Mouse (Mus musculus): ENCODE data around the gene Gramd4. TPM values are rescaled to one million over a fixed set of nuclear protein-coding genes. Genes with fewer than 3 reads are reported as not detected.
A peak's percentile ranks its signal among the peaks of the same experiment; 100 is the strongest.

The Gramd4 gene
- 32.2 and 39.5 TPM in 2 replicates for polyA plus RNA-seq (2012; rRNA removed)

DNA sequence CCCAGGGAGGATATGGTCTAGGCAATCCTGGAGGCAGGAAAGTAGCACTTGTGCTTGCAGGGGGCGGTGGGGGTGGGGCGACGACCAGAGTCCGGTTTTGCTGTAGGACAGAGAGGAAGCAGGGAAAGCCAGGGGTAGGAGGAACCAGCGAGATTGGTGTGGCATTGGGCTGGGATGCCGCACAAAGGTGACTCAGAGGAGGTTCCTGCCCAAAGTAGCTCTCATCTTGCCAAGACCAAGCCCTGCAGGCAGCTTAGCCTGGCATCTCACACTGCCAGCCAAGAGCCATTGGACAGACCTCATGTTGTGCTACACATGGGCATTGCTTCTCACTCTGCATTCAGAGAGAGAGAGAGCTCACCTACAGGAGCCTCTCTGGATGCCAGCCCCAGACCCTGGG, at the start of gene Gramd4:
TSS of gene Gramd4 (plus strand) at position 283 of the 400 bp plus-strand sequence.
- no peak for DNase-seq (ENCODE audit: extremely low spot score in 1 of 2, low spot score in 1 of 2)

DNA sequence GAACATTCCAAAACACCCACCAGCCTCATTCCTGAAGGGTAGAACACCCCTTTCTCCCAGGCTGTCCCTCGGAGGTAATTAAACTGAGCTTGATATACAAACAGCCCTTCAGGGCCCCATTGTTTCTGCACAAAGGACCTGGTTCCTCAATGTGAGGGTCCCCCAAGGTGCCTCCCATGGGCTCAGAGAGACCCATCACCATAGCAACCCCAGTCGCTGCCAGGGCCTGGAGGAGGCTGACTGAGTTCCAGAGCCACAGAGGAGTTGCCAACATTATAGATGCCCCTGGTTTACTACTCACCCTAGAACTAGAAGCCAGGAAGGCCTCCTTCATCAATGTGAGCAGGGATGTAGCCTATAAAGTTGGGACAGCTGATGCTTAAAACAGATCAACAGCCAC, 44.4 kb upstream of the Gramd4 start:
- no peak for DNase-seq (ENCODE audit: extremely low spot score in 1 of 2, low spot score in 1 of 2)

DNA sequence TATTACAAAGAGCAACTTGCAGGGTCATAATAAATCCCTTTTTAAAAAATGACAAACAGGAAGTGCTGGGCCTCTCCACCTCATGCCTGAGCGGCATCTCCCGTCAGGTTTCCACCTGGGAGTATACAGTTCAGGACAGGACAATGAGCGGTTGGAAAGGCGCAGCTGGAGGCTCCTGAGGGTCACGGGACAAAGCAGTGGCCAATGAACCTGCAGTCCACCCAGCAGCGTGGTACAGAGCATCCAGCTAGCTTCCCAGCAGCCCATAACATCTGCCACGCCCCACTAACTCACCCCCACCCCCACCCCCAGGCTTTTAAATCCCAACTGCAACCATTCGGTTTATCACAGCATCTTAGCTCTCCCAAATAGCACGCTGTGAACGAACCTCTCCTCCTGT, 43.8 kb upstream of the Gramd4 start:
- DNase-seq (ENCODE audit: extremely low spot score in 1 of 2, low spot score in 1 of 2) = no peak

DNA sequence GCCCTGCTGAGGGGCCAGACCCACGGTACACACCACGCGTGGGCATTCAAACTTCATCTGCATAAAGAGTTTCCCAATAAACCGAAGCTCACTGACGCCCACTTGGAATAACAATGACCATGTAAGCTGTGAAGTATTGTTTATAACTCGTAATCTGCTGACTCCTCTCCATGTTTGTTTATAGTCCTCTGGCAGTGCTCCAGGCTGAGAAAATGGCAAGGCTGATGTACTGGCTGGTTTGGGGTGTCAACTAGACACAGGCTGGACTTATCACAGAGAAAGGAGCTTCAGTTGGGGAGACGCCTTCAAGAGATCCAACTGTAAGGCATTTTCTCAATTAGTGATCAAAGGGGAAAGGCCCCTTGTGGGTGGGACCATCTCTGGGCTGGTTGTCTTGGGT, 42.5 kb upstream of the Gramd4 start:
- no peak for DNase-seq (ENCODE audit: extremely low spot score in 1 of 2, low spot score in 1 of 2)

DNA sequence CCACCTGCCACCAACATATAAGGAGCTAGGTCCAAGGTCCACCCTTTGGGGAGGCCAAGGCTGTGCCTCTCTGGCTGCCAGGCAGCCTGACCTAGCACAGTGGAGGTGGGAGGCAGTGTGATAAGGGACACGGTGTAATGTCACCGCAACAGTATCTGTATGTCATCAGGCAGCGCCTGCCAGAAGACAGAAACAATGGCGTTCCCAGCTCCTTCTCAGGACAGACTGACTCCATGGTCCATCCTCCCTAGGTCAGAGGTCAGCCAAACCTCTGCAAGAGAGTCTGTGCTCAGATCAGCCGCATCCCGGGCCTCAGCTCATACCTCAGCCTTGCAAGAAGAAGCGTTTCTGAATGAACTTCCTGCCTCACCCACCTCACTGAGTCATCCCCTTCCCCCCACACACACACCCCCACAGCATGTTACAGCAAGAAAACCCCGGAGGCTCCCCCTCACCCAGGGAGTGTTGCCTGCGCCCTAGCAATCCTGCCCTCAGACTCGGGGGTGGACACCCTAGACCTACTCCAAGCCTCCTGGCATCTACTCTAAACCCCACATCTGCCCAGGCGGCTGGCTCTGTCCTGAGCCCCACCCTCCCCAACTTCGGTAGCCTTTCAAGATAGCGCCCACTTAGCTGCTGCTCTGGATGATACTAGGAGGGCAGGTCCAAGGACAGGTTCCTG, 41.5 kb upstream of the Gramd4 start:
- peak in 1 of 2 experiments; percentile 53 for DNase-seq (ENCODE audit: extremely low spot score in 1 of 2, low spot score in 1 of 2)

DNA sequence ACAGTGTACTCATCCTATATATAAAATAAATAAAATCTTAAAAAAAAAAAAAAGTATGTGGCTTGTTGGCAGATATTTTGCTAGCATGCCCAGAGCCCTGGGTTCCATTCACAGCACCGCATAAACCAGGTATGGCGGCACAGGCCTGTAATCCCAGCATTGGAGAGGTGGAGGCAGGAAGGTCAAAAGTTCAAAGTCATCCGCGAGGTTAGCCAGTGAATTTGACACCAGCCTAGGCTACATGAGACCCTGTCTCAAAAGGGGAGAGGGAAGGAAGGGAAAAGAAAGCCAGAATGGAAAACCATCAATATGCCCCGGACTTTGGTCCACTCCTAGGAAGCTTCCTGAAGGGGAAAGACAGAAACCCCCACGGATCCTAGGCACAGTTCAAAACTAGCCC, 40.2 kb upstream of the Gramd4 start:
- no peak for DNase-seq (ENCODE audit: extremely low spot score in 1 of 2, low spot score in 1 of 2)

DNA sequence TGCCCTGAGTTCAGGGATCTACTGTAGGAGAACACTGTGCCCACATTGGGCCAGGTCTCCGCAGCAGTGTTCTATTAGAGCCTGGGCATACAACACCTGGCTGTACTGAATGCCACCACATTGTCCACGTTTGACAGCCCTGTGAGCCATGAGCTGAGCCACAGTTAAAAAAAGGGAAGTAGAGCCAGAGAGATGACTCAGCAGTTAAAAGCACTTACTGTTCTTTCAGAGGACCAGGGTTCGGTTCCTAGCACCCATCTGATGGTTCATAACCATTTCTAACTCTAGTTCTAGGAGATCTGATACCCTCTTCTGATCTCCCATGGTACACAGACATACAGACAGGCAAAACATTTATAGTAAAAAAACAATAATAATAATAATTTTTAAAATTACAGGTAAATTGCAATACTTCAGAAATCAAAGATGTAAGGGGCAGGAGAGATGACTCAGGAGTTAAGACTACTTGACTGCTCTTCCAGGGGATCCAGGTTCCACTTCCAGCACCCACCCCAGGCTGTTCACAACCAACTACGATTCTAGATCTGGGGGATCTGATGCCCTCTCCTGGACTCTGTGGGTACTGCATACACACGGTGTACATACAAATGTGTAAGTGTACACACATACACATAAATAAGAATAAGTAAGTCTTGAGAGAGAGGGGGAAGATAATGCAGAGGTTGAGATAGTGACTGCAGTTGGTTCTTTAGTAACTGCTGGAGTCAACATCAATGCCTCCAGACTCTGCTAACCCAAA, 38.6 kb upstream of the Gramd4 start:
- DNase-seq (ENCODE audit: extremely low spot score in 1 of 2, low spot score in 1 of 2) = no peak

DNA sequence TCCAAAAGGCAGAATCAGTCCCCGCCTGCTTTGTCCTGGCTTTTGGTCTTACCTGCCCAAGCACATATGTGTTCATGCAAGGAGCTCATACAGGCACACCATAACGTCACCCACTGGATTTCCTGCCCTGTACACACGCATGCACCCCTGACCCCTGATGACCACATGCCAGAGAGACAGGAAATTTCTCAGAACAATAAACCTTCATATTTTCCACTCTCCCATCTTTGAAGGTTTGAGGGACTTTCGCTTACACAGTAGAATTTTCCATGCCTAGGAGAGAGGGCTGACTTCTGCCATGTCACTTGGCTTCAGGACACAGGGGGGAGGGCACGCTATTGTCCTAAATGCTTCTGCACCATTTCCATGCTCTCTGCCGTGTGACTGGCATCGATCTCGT, 37.5 kb upstream of the Gramd4 start:
- no peak for DNase-seq (ENCODE audit: extremely low spot score in 1 of 2, low spot score in 1 of 2)

DNA sequence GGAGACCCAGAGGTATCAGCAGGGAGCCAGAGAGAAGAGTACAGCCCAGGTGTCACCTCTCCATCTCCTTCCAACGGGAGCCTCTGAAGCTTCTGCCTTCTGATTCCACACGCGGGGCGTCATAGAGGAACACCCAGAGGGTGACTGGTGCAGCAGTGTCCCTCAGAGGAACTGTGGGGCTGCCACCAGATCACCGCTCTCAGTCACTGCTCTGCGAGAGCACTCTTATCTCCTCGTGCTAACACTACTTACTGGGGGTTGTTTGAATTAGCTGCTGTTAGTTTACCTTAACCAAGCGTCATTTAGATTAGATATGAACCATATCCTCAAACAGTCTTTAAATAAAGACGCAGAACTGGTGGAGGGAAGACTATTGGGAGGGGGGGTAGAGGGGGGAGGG, 36.2 kb upstream of the Gramd4 start:
- no peak for DNase-seq (ENCODE audit: extremely low spot score in 1 of 2, low spot score in 1 of 2)

DNA sequence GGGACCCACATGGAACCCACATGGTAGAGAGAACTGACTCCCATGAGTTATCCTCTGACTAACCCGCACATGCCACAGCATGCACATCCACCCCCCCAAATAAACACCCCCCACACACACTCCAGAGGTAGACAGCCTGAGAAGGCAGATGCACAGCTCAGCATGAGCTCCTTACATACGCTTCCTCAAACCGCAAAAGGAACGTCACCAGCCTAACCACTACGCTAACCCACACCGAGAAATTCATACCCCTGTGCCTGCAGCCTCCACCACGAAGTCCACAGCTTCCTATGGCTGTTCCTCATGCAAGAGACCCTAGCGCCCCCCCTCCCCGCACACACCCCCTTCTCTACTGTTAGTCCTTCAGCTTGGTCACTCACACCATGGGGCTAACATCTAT, 35.5 kb upstream of the Gramd4 start:
- no peak for DNase-seq (ENCODE audit: extremely low spot score in 1 of 2, low spot score in 1 of 2)

DNA sequence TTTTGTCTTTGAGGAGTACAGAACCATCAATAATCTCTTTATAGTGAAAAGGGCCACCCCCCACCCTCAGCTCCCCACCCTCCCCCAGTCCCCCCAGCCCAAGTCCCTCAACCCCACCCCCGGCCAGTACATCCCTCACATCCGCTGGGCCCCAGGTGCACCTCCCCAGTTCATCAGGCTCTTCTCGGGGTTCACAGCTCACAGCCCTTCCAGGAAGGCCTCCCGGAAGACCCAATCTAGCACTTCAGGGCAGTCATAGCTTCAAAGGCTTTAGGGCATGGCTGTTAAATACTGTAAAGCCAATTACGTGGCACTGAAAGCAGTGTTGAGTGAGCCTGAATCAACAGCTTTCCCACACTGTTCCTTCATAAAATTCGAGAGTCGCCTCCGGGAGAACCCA, 29.6 kb upstream of the Gramd4 start:
- DNase-seq (ENCODE audit: extremely low spot score in 1 of 2, low spot score in 1 of 2) = no peak

DNA sequence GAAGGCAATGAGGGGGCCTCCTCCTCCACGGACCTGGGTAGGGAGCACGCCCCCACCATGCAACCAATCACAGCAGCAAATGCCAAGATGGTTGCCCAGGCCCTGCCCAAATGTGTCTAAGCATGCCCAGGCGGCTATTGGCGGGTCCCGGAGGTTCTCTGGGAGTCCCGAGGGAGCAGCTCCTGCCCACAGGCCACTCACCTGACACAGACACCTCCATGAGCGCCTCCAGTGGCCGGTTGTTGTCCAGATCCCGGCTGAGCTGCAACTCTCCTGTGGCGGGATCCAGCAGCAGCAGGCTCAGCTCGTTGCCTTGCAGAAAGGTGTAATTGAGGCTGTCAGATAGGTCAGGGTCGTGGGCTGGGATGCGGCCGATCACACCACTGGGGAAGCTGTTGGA, 27.5 kb upstream of the Gramd4 start:
- no peak for DNase-seq (ENCODE audit: extremely low spot score in 1 of 2, low spot score in 1 of 2)

DNA sequence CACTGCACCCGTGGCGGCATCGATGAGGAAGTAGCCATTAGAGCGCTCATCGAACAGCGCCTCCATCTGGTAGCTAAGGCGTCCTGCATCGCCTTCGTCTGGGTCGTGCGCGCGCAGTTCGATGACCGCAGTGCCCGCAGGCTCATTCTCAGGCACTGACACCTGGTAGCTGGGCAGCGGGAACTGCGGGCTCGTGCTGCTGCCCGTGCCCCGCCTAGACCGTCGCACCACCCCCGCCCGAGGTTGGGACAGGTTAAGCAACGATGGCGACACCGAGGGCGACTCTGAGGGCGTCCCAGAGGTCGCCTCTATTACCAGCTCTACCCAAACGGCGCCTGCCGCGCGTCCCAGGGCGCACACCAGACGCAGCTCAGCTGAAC, 24.7 kb upstream of the Gramd4 start:
- no peak for DNase-seq (ENCODE audit: extremely low spot score in 1 of 2, low spot score in 1 of 2)

DNA sequence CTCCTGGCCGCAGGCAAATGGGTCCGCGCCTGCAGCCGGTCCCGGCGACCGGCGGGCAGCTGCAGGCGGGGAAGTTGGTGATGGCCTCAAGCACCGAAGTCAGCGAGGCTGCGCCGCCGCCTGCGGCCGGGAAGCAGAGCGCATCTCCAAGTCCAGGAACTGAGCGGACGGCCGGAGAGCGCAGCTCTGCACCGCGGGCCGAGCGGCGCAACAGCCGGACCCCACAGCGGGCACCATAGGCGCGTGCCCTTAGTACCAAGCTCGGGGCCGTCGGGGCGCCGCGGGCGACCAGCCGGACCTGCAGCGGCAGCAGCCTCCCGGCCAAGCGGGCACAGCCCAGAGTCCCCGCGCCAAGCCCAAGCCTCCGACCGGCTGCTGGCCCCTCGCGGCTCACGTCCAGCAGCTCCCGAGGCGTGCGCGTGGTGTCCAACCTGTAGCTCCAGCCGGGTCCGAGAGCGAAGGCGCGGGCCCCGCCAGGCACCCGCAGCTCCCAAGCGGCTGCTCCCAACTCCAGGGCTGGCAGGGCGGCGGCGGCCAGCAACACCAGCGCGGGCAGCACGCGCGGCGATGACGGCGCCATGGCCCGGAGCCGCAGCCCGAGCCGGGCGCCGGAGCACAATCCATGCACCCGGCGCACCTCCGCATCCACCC, 24.2 kb upstream of the Gramd4 start, which contains the start of gene Celsr1:
TSS of gene Celsr1 (minus strand) at position 587 of the 651 bp plus-strand sequence.
- no peak for DNase-seq (ENCODE audit: extremely low spot score in 1 of 2, low spot score in 1 of 2)

DNA sequence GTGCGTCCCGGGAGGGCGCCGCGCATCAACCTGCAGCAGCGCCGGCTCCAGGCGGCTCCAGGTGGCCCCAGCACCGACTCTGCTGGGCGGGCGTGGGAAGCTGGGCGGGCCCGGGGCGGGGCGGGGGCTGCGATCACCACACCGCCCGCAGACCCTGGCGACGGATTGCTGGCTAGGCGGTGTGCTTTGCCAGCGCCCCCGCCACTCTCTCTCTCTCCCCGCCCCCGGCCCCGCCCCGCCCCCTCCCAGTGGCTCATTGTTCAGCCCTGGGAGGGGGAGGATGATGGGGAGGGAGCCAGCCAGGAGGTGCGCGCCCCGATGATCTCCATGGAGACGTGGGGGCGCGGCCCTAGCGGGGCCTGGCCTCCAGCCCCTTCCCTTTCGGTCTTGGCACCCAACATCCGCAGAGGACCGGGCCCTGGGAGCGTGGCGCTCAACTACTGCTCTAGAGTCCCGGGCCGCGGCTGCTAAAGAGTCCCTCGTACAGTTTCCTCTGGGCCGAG, 23.4 kb upstream of the Gramd4 start:
- DNase-seq (ENCODE audit: extremely low spot score in 1 of 2, low spot score in 1 of 2) = no peak

DNA sequence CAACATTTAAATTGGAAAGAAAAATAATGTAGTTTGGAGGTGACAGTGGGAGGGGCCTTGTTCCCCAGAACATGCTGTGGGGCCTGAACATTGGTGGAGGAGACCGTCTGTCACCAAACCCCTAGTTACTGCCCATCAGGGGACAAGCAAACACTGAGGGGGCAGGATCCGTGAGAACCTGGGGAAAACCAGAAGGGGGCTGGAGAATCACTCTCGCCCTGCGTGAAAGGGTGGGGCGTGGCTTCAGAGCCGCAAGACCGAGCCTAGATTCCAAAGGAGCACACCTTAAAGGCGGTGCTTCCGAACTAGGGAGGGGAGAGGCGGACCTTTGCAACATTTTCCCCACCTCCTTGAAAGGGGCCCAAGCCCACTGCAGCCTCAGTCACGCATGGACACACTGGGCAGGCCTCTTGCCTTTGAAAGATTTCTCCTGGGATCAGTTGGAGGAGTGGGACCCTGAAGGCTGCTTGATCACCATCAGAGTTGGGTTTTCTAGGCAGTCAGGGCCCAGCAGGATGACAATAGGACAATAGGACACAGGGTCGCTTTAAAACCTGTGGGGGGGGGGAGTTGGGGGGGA, 22.6 kb upstream of the Gramd4 start:
- no peak for DNase-seq (ENCODE audit: extremely low spot score in 1 of 2, low spot score in 1 of 2)

DNA sequence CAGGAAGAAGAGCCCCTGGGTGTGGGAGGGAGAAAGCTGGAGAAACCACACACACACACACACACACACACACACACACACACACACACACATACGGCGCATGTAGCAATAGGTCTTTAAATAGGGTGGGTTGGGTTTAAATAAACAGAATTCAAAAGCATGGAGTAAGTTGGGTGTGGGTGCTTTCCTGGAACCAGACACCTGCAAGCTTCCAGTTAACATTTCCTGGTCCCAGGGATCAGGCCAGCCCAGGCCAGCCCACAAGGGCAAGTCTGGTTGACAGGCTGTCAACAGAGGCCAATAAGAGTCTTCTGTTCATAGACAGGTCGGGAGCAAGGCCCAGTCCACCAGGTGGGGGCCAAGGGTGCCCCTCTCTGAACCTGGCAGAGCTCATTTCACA, 21.6 kb upstream of the Gramd4 start:
- DNase-seq (ENCODE audit: extremely low spot score in 1 of 2, low spot score in 1 of 2) = no peak

DNA sequence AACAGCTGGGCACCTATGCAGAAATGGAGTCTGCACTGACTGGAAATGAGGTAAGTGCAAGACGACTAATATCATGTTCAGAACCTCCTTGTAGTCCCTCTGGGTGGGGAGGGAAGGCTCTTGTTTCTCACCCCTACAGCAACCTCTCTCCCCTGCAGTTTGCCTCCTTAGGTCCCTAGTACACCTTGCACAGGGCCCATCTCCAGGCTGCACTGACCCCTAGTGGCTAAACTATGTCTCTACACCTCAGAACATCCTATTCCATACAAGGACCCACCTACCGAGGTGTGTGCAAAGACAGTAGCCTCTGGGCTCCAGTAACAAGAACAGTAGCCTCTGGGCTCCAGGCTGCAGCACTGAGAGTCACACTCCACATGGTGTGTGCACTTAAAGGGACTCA, 18.7 kb upstream of the Gramd4 start:
- DNase-seq (ENCODE audit: extremely low spot score in 1 of 2, low spot score in 1 of 2) = peak in 1 of 2 experiments; percentile 75

DNA sequence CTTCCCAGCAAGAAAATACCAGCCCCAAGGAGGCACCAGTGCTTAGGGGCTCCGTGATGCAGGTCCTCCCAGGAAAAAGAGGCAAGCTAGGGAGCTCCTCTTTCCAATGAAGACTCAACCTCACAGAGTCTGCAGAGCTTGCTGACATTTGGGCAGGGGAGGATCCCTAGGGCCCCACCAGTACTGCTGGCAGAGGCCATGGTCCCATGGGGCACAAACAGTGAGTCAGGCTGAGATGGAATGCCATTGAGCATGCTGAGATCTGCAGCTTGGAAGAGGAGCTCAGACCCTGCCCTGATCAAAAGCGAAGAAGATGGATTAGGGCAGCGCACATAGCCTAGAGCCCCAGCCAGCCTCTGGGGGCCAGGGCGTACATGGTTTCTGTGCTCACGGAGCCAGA, 16.1 kb upstream of the Gramd4 start:
- no peak for DNase-seq (ENCODE audit: extremely low spot score in 1 of 2, low spot score in 1 of 2)

DNA sequence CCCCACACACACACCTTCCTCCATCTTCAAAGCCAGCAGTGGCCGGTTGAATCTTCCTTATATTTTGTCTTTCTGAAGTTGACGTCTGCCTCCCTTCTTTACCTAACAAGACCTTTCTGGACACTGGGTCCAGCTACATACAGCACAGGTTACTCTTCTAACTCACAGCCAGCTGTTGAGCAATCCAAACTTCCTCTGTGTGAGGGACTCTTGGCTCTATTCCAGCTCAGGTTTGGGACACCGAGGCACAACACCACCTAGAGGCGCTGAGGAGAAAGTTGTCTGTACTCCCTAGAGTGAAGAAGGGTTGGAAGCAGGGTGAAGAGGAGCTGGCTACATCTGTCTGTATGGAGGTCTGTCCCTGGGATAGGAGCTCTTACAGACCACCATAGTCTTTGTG, 15.1 kb upstream of the Gramd4 start:
- DNase-seq (ENCODE audit: extremely low spot score in 1 of 2, low spot score in 1 of 2) = no peak

DNA sequence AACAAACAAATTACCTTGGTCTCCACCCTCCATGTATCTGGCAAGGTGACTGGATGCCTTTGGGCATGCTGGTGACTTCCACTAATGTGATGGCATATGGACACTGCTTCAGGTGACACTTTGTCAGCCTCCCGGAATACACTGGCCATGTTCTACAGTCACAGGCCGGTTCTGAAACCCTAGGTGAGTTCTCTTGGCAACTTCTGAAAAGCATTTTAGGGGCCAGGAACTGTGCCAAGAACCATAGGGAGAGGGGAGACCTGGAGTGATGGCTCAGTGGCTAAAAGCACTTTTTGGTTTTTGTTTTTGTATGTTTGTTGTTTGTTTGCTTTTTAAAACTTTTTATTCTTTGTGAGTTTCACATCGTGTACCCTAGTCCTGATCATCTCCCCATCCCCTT, 8.0 kb upstream of the Gramd4 start:
- DNase-seq (ENCODE audit: extremely low spot score in 1 of 2, low spot score in 1 of 2) = no peak

Measured in frontal cortex, adult 2 months (tissue).